Mouse (Mus musculus) thymus, adult 2 months (tissue): ENCODE measurements around the gene Ephx1.

Source experiments
- CTCF ChIP-seq: fragments of 200-500 bp; IDR thresholded peaks from 2 replicates; pipeline ENCODE4 v1.5.1; 2012; ENCODE audit warnings: mild to moderate bottlenecking, control low read depth, low read length, moderate library complexity, borderline replicate concordance; ENCODE audit not compliant: control insufficient read depth, poor library complexity, insufficient read depth; ENCODE audit errors: extremely low read depth
- POLR2A ChIP-seq: fragments of 200-500 bp; IDR thresholded peaks from 2 replicates; pipeline ENCODE4 v1.6.1; 2012; ENCODE audit warnings: mild to moderate bottlenecking, low read length, control low read depth, moderate library complexity; ENCODE audit not compliant: control insufficient read depth, poor library complexity, insufficient read depth; ENCODE audit errors: extremely low read depth

GRCm38 (mm10) chr1:180931106-180931505, 89.6 kb downstream of the Ephx1 start:
- TF ChIP-seq POLR2A (no peak), CTCF (no peak)
